ENCODE assay signal across 8 mouse cellular contexts in genomic region chr4:45528355-45529198, GRCm38 (mm10). TPM values are rescaled to one million over a fixed set of nuclear protein-coding genes. Genes with fewer than 3 reads are reported as not detected.
DNase-seq lines count a peak whose midpoint lies in the region; ATAC-seq and TF ChIP-seq lines count a peak whose summit lies in the region.

No protein-coding gene starts in this region.

- H3K4me1 ChIP-seq in E14TG2a.4 (replicated peaks; ENCODE audit: low read depth, low read length): peaks cover 75% of the 10 kb centered on the region
- H3K4me1 ChIP-seq in brown adipose tissue, adult 24 weeks (ENCODE audit: control insufficient read depth, insufficient read depth, insufficient read length, low read length): peaks cover 22% of the 10 kb centered on the region
- H3K4me1 ChIP-seq in hindbrain, embryonic 14.5 days (replicated peaks; ENCODE audit: control insufficient read depth, insufficient read depth, low read length): peaks cover 26% of the 10 kb centered on the region
- H3K4me1 ChIP-seq in liver, embryonic 14.5 days (replicated peaks; ENCODE audit: control insufficient read depth in 2 of 2, insufficient read depth in 2 of 2, low read length in 1 of 2): peaks cover 35 to 45% of the 10 kb centered on the region in 2 experiments

- H3K36me3 ChIP-seq in E14TG2a.4 (ENCODE audit: insufficient read depth, low read length): peaks cover 15% of the 10 kb centered on the region
- H3K36me3 ChIP-seq in hindbrain, embryonic 14.5 days (replicated peaks; ENCODE audit: control insufficient read depth, insufficient read depth): no peaks in the 10 kb centered on the region
- peaks cover 7% of the 10 kb centered on the region; the same call in 1 of the 2 replicates for H3K36me3 ChIP-seq in liver, embryonic 14.5 days (replicated peaks; ENCODE audit: control insufficient read depth, insufficient read depth, low read depth)

- peak overlapping the region; percentile 65 for H3K4me2 ChIP-seq in hindbrain, embryonic 14.5 days (replicated peaks)
- H3K4me2 ChIP-seq in liver, embryonic 14.5 days (ENCODE audit: low read depth): peak overlapping the region; percentile 99

- TF ChIP-seq CTCF in E14TG2a.4 (conservative IDR thresholded peaks at IDR 0.05; ENCODE audit: low read length): no peak
- no peak for TF ChIP-seq CTCF in liver, embryonic 14.5 days (IDR thresholded peaks at IDR 0.05; ENCODE audit: low read depth)

- H3K9me3 ChIP-seq in E14TG2a.4 (ENCODE audit: low read length): no peaks in the 10 kb centered on the region
- no peaks in the 10 kb centered on the region for H3K9me3 ChIP-seq in hindbrain, embryonic 14.5 days (ENCODE audit: control insufficient read depth, low read length)
- no peaks in the 10 kb centered on the region for H3K9me3 ChIP-seq in liver, embryonic 14.5 days (ENCODE audit: control insufficient read depth, low read length)

- no peak for DNase-seq in hindbrain, embryonic 14.5 days (ENCODE audit: low spot score)
- DNase-seq in liver, embryonic 14.5 days (ENCODE audit: low read depth in 3 of 3, low spot score in 3 of 3): no peak
- DNase-seq in cerebellum, postnatal 4 days (ENCODE audit: low spot score in 2 of 2): no peak
- no peak for DNase-seq in cerebellum, postnatal 25 days
- DNase-seq in retina, embryonic 14.5 days (ENCODE audit: low spot score): no peak
- no peak for DNase-seq in urinary bladder, postnatal 36 days (ENCODE audit: low spot score in 2 of 2)

- peaks cover 24% of the 10 kb centered on the region for H3K27me3 ChIP-seq in E14TG2a.4 (ENCODE audit: insufficient read depth, low read length)
- no peaks in the 10 kb centered on the region for H3K27me3 ChIP-seq in hindbrain, embryonic 14.5 days (ENCODE audit: control insufficient read depth, insufficient read depth, low read length)
- H3K27me3 ChIP-seq in liver, embryonic 14.5 days (ENCODE audit: control insufficient read depth, insufficient read depth, low read length): no peaks in the 10 kb centered on the region; the same call in none of the 2 replicates

- ATAC-seq in hindbrain, embryonic 14.5 days (ENCODE audit: low FRiP score): no peak
- ATAC-seq in liver, embryonic 14.5 days (ENCODE audit: insufficient read depth): no peak

- TF ChIP-seq EP300 in liver, embryonic 14.5 days (IDR thresholded peaks at IDR 0.05; ENCODE audit: low read depth): no peak

- peak overlapping the region; percentile 91 for H3K4me3 ChIP-seq in E14TG2a.4 (replicated peaks; ENCODE audit: low read length)
- H3K4me3 ChIP-seq in brown adipose tissue, adult 24 weeks (ENCODE audit: insufficient read depth, low read depth, low read length): peak overlapping the region; percentile 86
- H3K4me3 ChIP-seq in hindbrain, embryonic 14.5 days (replicated peaks; ENCODE audit: low read length): peak overlapping the region; percentile 82
- peak overlapping the region; percentile 81 to 97 for H3K4me3 ChIP-seq in liver, embryonic 14.5 days (ENCODE audit: insufficient read depth in 1 of 2, low read depth in 2 of 2, low read length in 2 of 2)

- WGBS in hindbrain, embryonic 14.5 days: 3% methylated on average over 21 of the region's 21 CpGs
- WGBS in liver, embryonic 14.5 days (ENCODE audit: insufficient replicate concordance): 12% methylated on average over 21 of the region's 21 CpGs

- peak overlapping the region; percentile 77 for H3K9ac ChIP-seq in hindbrain, embryonic 14.5 days
- H3K9ac ChIP-seq in liver, embryonic 14.5 days (replicated peaks): peak overlapping the region; percentile 97

- peak overlapping the region; percentile 51 for H3K27ac ChIP-seq in brown adipose tissue, adult 24 weeks (replicated peaks; ENCODE audit: low read depth, low read length)
- no peak overlapping the region for H3K27ac ChIP-seq in hindbrain, embryonic 14.5 days
- peak overlapping the region; percentile 76 for H3K27ac ChIP-seq in liver, embryonic 14.5 days

RNA-seq across cellular contexts. Expression of gene Shb, which starts 3.7 kb away (rescaled TPM):
- polyA plus RNA-seq in brown adipose tissue, adult 24 weeks (2012; ENCODE audit: insufficient read depth, insufficient read length, missing spikeins): 17.1 and 23.1 TPM in 2 replicates
- 8.7 and 9.9 TPM in 2 replicates for polyA plus RNA-seq in hindbrain, embryonic 14.5 days (2014; fragmentation: Nextera tagmentation; extraction: Ambion mirVana)
- 6.7 and 8.8 TPM in 2 replicates for polyA plus RNA-seq in liver, embryonic 14.5 days (2012; rRNA removed)
- 5.0 and 6.6 TPM in 2 replicates for polyA plus RNA-seq in liver, embryonic 14.5 days (2014; fragmentation: Nextera tagmentation; extraction: Ambion mirVana)
